Mouse (Mus musculus): Measurements from ENCODE around the gene Grxcr1. TPM values are rescaled to one million over a fixed set of nuclear protein-coding genes. Genes with fewer than 3 reads are reported as not detected.

The Grxcr1 gene
- polyA plus RNA-seq, 1 experiment from 2014 or later = not detected

DNA sequence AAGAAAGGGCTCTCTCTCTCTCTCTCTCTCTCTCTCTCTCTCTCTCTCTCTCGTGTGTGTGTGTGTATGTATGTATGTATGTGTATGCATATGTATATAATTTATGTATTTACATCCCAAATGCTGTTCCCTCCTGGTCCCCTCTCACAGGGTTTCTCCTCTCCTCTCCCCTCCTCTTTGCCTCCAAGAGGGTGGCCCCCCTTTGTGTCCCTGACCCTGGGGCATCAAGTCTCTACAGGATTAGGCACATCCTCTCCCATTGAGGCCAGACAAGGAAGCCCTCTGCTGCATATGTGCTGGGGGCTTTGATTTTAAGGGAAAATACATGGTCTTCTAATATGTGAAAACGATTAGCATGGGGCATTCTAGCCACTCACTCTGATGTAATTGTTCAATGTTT is 61.5 kb downstream of the Grxcr1 start:
- H3K4me1 ChIP-seq (ENCODE audit: control insufficient read depth in 2 of 2, insufficient read depth in 2 of 2, low read length in 2 of 2) = no peaks in the 10 kb centered on the region
- H3K36me3 ChIP-seq (ENCODE audit: control insufficient read depth, insufficient read depth, low read length) = no peaks in the 10 kb centered on the region
- H3K9ac ChIP-seq (ENCODE audit: low read length) = no peak overlapping the region
- 66% methylated on average over 2 of the region's 2 CpGs for WGBS
- ATAC-seq (ENCODE audit: insufficient number of reproducible peaks, insufficient read depth, low FRiP score, low read depth) = no peak
- no peak overlapping the region for H3K27ac ChIP-seq (replicated peaks in 1 of 2; ENCODE audit: control insufficient read depth in 1 of 2, insufficient read depth in 1 of 2, low read depth in 2 of 2, low read length in 2 of 2)
- H3K9me3 ChIP-seq (ENCODE audit: control insufficient read depth, low read length) = no peaks in the 10 kb centered on the region
- H3K27me3 ChIP-seq (ENCODE audit: control insufficient read depth, insufficient read depth, low read length) = no peaks in the 10 kb centered on the region
- no peak overlapping the region for H3K4me3 ChIP-seq (ENCODE audit: control insufficient read depth in 1 of 2, insufficient read depth in 1 of 2, low read depth in 1 of 2, low read length in 2 of 2)
- H3K4me2 ChIP-seq (ENCODE audit: low read length) = no peak overlapping the region

DNA sequence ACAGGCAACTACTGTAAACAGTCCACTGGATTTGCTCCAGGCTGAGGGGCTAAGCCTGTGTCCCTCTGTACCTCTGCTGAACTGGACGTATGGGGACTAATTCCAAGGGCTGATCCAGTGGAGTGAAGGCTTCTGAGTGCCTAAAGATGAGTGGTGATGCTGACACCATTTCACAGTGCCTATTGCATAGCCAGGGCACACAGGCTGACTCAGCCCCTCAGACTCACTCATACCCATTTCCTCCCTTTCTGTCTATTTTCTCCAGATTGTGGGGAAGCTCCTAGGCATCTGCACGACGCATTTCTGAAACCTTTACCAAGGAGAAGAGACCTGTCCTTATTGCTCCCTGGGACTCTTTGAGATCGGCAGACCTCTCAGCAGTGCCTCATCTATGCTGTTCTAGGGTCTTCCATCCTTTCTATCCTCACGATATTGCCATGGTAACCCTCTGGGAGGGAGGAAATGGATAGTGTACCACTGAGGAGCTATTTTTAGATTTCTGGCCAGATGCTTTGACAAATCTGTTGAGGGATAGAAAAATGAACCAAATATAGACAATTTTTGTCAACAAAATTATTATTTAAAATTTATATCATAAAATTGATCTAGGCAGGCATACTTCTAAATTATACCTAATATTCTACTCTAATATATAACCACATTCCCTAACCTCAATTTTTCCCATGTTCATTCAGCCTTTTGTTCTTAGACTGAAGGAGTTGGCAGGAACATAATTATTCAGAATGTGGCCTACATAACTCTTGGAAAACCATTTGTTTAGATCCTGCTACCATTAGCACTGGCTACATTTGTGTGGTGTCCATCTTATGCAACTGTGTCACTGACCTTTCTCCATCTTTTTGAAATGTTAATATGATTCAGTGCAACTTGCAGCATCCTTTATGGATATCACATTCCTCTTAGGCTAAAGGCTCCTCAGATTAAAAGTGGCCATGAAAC is 66.3 kb downstream of the Grxcr1 start:
- H3K27ac ChIP-seq (replicated peaks in 1 of 2; ENCODE audit: control insufficient read depth in 1 of 2, insufficient read depth in 1 of 2, low read depth in 2 of 2, low read length in 2 of 2) = no peak overlapping the region
- WGBS = 73% methylated on average over 5 of the region's 5 CpGs
- H3K9me3 ChIP-seq (ENCODE audit: control insufficient read depth, low read length) = no peaks in the 10 kb centered on the region
- H3K36me3 ChIP-seq (ENCODE audit: control insufficient read depth, insufficient read depth, low read length) = no peaks in the 10 kb centered on the region
- no peak overlapping the region for H3K4me3 ChIP-seq (ENCODE audit: control insufficient read depth in 1 of 2, insufficient read depth in 1 of 2, low read depth in 1 of 2, low read length in 2 of 2)
- H3K4me2 ChIP-seq (ENCODE audit: low read length) = no peak overlapping the region
- H3K9ac ChIP-seq (ENCODE audit: low read length) = no peak overlapping the region
- H3K4me1 ChIP-seq (ENCODE audit: control insufficient read depth in 2 of 2, insufficient read depth in 2 of 2, low read length in 2 of 2) = no peaks in the 10 kb centered on the region
- ATAC-seq (ENCODE audit: insufficient number of reproducible peaks, insufficient read depth, low FRiP score, low read depth) = no peak
- H3K27me3 ChIP-seq (ENCODE audit: control insufficient read depth, insufficient read depth, low read length) = no peaks in the 10 kb centered on the region

DNA sequence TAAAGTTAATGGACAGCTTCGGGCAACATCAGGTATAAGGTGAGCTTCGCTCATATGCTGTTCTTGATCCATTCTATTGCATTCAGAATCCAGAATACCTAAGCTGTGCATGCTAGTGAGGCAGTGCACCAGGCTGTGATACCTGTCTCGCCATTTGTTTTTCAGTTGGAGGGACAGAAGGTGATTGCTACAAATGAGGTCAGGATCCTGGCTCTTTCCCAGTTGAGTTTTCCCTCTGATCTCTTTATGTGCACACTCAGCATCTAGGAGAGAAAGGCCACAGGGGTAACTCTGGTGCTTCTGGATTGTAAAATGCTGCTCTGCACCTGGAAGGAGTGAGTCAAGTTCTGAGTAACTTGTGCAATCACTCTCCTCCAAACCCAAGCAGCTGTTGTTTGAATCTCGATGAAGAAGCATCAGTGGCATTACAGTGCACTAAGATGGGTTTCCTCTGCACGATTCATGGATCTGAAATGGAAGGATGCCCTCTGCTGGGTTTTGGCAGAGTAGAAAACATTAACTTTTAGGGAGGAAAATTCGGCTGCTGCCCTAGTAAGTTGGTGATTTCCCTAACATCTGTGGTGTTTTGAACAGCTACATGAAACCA is 80.9 kb downstream of the Grxcr1 start:
- Histone ChIP-seq H3K27ac (replicated peaks in 1 of 2; ENCODE audit: control insufficient read depth in 1 of 2, insufficient read depth in 1 of 2, low read depth in 2 of 2, low read length in 2 of 2) (no peak overlapping the region), H3K36me3 (ENCODE audit: control insufficient read depth, insufficient read depth, low read length) (no peaks in the 10 kb centered on the region), H3K4me3 (ENCODE audit: control insufficient read depth in 1 of 2, insufficient read depth in 1 of 2, low read depth in 1 of 2, low read length in 2 of 2) (no peak overlapping the region), H3K9me3 (ENCODE audit: control insufficient read depth, low read length) (no peaks in the 10 kb centered on the region), H3K27me3 (ENCODE audit: control insufficient read depth, insufficient read depth, low read length) (no peaks in the 10 kb centered on the region), H3K9ac (ENCODE audit: low read length) (no peak overlapping the region), H3K4me1 (ENCODE audit: control insufficient read depth in 2 of 2, insufficient read depth in 2 of 2, low read length in 2 of 2) (no peaks in the 10 kb centered on the region), H3K4me2 (ENCODE audit: low read length) (no peak overlapping the region)
- 64% methylated on average over 6 of the region's 6 CpGs for WGBS
- ATAC-seq (ENCODE audit: insufficient number of reproducible peaks, insufficient read depth, low FRiP score, low read depth) = no peak

DNA sequence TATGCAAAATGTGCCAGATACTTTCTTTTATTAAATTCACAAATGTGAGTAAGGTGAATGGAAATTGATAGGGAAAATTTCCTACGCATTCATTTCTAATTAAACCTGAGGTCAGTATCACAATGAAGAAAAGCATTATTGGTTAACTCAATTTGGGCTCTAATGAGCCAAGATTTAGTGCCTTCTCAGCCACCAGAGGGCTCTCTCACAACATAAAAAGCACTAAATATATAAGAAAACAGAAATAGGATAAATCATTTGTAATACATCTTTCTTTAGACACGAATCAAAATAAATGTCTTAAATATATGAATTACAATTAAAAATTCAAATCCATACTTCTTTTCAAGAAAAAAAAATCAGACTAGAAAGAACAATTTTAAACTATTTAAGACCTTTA is 89.2 kb downstream of the Grxcr1 start:
- Histone ChIP-seq H3K9me3 (ENCODE audit: control insufficient read depth, low read length) (no peaks in the 10 kb centered on the region), H3K27ac (replicated peaks in 1 of 2; ENCODE audit: control insufficient read depth in 1 of 2, insufficient read depth in 1 of 2, low read depth in 2 of 2, low read length in 2 of 2) (no peak overlapping the region), H3K27me3 (ENCODE audit: control insufficient read depth, insufficient read depth, low read length) (no peaks in the 10 kb centered on the region), H3K4me1 (ENCODE audit: control insufficient read depth in 2 of 2, insufficient read depth in 2 of 2, low read length in 2 of 2) (no peaks in the 10 kb centered on the region), H3K4me3 (ENCODE audit: control insufficient read depth in 1 of 2, insufficient read depth in 1 of 2, low read depth in 1 of 2, low read length in 2 of 2) (no peak overlapping the region), H3K4me2 (ENCODE audit: low read length) (no peak overlapping the region), H3K9ac (ENCODE audit: low read length) (no peak overlapping the region), H3K36me3 (ENCODE audit: control insufficient read depth, insufficient read depth, low read length) (no peaks in the 10 kb centered on the region)
- ATAC-seq (ENCODE audit: insufficient number of reproducible peaks, insufficient read depth, low FRiP score, low read depth) = no peak
- 33% methylated on average over 2 of the region's 2 CpGs for WGBS

DNA sequence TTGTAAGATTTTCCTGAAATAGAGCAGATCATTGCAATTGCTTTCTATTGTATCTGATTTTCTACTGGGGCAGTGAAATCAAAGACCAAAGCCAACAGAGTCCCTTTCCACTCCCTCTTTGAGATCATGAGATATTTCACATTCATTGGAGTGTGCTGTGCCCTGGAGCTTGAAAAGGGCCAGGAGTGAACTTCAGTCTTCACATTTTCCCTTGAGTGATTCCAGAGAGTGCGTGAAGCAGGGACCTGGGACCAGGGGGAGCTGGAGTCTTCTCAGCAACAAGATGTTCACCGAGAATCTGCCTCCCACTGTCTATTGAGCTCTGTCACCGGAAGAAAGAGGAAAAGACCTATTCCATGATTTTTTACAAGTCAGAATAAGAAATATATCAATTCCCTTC is 91.2 kb downstream of the Grxcr1 start:
- no peak overlapping the region for H3K4me2 ChIP-seq (ENCODE audit: low read length)
- no peaks in the 10 kb centered on the region for H3K9me3 ChIP-seq (ENCODE audit: control insufficient read depth, low read length)
- no peaks in the 10 kb centered on the region for H3K27me3 ChIP-seq (ENCODE audit: control insufficient read depth, insufficient read depth, low read length)
- no peak overlapping the region for H3K27ac ChIP-seq (replicated peaks in 1 of 2; ENCODE audit: control insufficient read depth in 1 of 2, insufficient read depth in 1 of 2, low read depth in 2 of 2, low read length in 2 of 2)
- H3K36me3 ChIP-seq (ENCODE audit: control insufficient read depth, insufficient read depth, low read length) = no peaks in the 10 kb centered on the region
- 81% methylated on average over 3 of the region's 3 CpGs for WGBS
- no peaks in the 10 kb centered on the region for H3K4me1 ChIP-seq (ENCODE audit: control insufficient read depth in 2 of 2, insufficient read depth in 2 of 2, low read length in 2 of 2)
- H3K4me3 ChIP-seq (ENCODE audit: control insufficient read depth in 1 of 2, insufficient read depth in 1 of 2, low read depth in 1 of 2, low read length in 2 of 2) = no peak overlapping the region
- no peak for ATAC-seq (ENCODE audit: insufficient number of reproducible peaks, insufficient read depth, low FRiP score, low read depth)
- H3K9ac ChIP-seq (ENCODE audit: low read length) = no peak overlapping the region

DNA sequence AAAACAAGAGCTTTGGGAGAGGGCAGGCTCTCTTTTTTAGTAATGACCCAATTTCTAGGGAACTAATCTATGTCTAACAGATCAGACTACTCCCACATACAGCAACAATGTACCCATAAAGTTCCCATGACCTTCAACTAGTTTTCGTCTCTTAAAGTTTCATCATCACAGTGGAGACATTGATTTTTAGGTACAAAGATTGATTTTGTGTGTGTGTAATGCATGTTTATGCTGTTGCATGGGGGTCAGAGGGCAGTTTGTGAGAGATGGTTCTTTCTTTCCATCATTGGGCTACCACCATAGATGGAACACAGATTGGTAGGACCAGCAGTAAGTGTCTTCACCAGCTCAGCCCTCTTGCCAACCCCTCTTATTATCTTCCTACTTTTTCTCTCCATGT is 93.8 kb downstream of the Grxcr1 start:
- H3K4me2 ChIP-seq (ENCODE audit: low read length) = no peak overlapping the region
- H3K9ac ChIP-seq (ENCODE audit: low read length) = no peak overlapping the region
- 84% methylated on average over 1 of the region's 1 CpGs for WGBS
- H3K9me3 ChIP-seq (ENCODE audit: control insufficient read depth, low read length) = no peaks in the 10 kb centered on the region
- H3K4me1 ChIP-seq (ENCODE audit: control insufficient read depth in 2 of 2, insufficient read depth in 2 of 2, low read length in 2 of 2) = no peaks in the 10 kb centered on the region
- H3K27ac ChIP-seq (replicated peaks in 1 of 2; ENCODE audit: control insufficient read depth in 1 of 2, insufficient read depth in 1 of 2, low read depth in 2 of 2, low read length in 2 of 2) = no peak overlapping the region
- no peak overlapping the region for H3K4me3 ChIP-seq (ENCODE audit: control insufficient read depth in 1 of 2, insufficient read depth in 1 of 2, low read depth in 1 of 2, low read length in 2 of 2)
- H3K36me3 ChIP-seq (ENCODE audit: control insufficient read depth, insufficient read depth, low read length) = no peaks in the 10 kb centered on the region
- no peaks in the 10 kb centered on the region for H3K27me3 ChIP-seq (ENCODE audit: control insufficient read depth, insufficient read depth, low read length)
- ATAC-seq (ENCODE audit: insufficient number of reproducible peaks, insufficient read depth, low FRiP score, low read depth) = no peak

DNA sequence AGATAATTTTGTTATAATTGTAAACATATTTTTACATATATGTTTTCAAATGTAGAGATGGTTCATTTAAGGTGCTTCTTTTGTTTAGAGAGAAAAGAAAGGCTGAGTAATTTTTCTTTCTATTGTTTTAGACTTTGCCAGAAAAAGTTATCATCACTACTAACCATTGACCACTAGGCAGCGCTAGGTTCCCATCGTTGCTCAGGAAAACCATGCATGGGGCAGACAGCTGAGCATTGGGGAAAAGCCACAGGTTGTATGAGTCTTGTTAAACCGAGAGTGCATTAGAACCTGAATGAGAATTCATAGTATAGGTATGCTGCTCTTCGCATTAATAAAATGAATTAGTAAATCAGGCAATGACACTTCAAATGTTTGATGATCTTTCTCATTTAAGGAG is 96.8 kb downstream of the Grxcr1 start:
- no peaks in the 10 kb centered on the region for H3K9me3 ChIP-seq (ENCODE audit: control insufficient read depth, low read length)
- H3K4me1 ChIP-seq (ENCODE audit: control insufficient read depth in 2 of 2, insufficient read depth in 2 of 2, low read length in 2 of 2) = no peaks in the 10 kb centered on the region
- H3K9ac ChIP-seq (ENCODE audit: low read length) = no peak overlapping the region
- no peak overlapping the region for H3K4me3 ChIP-seq (ENCODE audit: control insufficient read depth in 1 of 2, insufficient read depth in 1 of 2, low read depth in 1 of 2, low read length in 2 of 2)
- no peak overlapping the region for H3K4me2 ChIP-seq (ENCODE audit: low read length)
- H3K27me3 ChIP-seq (ENCODE audit: control insufficient read depth, insufficient read depth, low read length) = no peaks in the 10 kb centered on the region
- no peak for ATAC-seq (ENCODE audit: insufficient number of reproducible peaks, insufficient read depth, low FRiP score, low read depth)
- H3K36me3 ChIP-seq (ENCODE audit: control insufficient read depth, insufficient read depth, low read length) = no peaks in the 10 kb centered on the region
- no peak overlapping the region for H3K27ac ChIP-seq (replicated peaks in 1 of 2; ENCODE audit: control insufficient read depth in 1 of 2, insufficient read depth in 1 of 2, low read depth in 2 of 2, low read length in 2 of 2)
- WGBS = 10% methylated on average over 4 of the region's 4 CpGs

Measured in heart, embryonic 14.5 days (tissue).